Mouse (Mus musculus) E14TG2a.4 (cell line): ENCODE measurements at regions not wholly inside any gene's neighbourhood (a gene's known extent, or its start where the extent isn't known, plus 50 kb on each side); places are given as distances from the start of the nearest gene placed in this dataset.

Experiments used
- H3K27me3 ChIP-seq: 2 replicates; pipeline ENCODE4 v1.6.1; 2014; ENCODE audit warnings: low read length, control low read depth; ENCODE audit not compliant: insufficient read depth
- H3K36me3 ChIP-seq: 2 replicates; pipeline ENCODE4 v1.6.1; 2014; ENCODE audit warnings: low read length, control low read depth; ENCODE audit not compliant: insufficient read depth
- H3K4me1 ChIP-seq: replicated peaks from 2 replicates; pipeline ENCODE4 v1.6.1; 2014; ENCODE audit warnings: low read depth, low read length, control low read depth
- H3K4me3 ChIP-seq: replicated peaks from 2 replicates; pipeline ENCODE4 v1.5.1; 2014; ENCODE audit warnings: mild to moderate bottlenecking, low read length
- H3K9me3 ChIP-seq: 2 replicates; pipeline ENCODE4 v1.6.1; 2014; ENCODE audit warnings: low read length, control low read depth
- CTCF ChIP-seq: conservative IDR thresholded peaks from 2 replicates; pipeline ENCODE4 v1.5.1; 2014; ENCODE audit warnings: low read length
- NANOG ChIP-seq: IDR thresholded peaks from 2 replicates; pipeline ENCODE4 v1.6.1; 2014; ENCODE audit warnings: borderline replicate concordance, low read length, mixed read lengths
- POU5F1 ChIP-seq: IDR thresholded peaks from 2 replicates; pipeline ENCODE4 v1.6.1; 2014; ENCODE audit warnings: low read length, borderline replicate concordance

GRCm38 (mm10) chr13:100893871-100894270 lies 60.6 kb upstream of the Slc30a5 start:
- no peaks in the 10 kb centered on the region for H3K9me3 ChIP-seq
- 0 out of 2 replicates have a peak, but pooled peaks cover 2% of the 10 kb centered on the region for H3K4me1 ChIP-seq
- H3K36me3 ChIP-seq = no peaks in the 10 kb centered on the region
- TF ChIP-seq POU5F1 = no peak
- TF ChIP-seq NANOG = no peak
- no peak for TF ChIP-seq CTCF
- H3K4me3 ChIP-seq = no peak overlapping the region
- H3K27me3 ChIP-seq = peaks cover 17% of the 10 kb centered on the region

DNA sequence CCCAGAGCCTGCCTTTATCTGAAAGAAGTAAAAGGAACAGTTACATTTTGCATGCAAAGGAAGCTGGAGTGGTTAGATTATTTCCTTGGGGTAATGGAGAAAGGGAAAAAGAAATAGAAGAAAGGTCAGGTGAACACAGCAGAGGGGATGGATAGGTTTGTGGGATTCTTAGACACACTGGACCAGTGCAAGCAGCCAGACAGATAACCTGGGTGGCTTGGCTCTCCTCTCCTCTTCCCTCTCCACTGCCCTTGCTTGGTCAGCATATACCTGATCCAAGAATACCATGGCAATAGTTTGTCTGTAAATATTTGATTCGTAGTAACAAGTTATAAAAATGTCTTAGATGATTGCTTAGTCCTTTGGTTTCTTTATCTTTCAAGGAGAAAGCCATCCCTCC lies 59.9 kb upstream of the Slc30a5 start:
- H3K9me3 ChIP-seq = no peaks in the 10 kb centered on the region

GRCm38 (mm10) chr13:100892647-100893071 lies 59.4 kb upstream of the Slc30a5 start:
- TF ChIP-seq CTCF (no peak), NANOG (no peak), POU5F1 (no peak)
- H3K36me3 ChIP-seq = no peaks in the 10 kb centered on the region
- H3K27me3 ChIP-seq = peaks cover 17% of the 10 kb centered on the region
- no peaks in the 10 kb centered on the region for H3K9me3 ChIP-seq
- H3K4me3 ChIP-seq = no peak overlapping the region
- peaks cover 9% of the 10 kb centered on the region for H3K4me1 ChIP-seq

More for the DNA sequence above, 59.9 kb upstream of the Slc30a5 start:
- no peak overlapping the region for H3K4me3 ChIP-seq
- no peaks in the 10 kb centered on the region for H3K36me3 ChIP-seq
- no peak for TF ChIP-seq CTCF
- TF ChIP-seq NANOG = no peak
- TF ChIP-seq POU5F1 = no peak
- H3K27me3 ChIP-seq = peaks cover 17% of the 10 kb centered on the region
- H3K4me1 ChIP-seq = peaks cover 9% of the 10 kb centered on the region

- TF ChIP-seq POU5F1 (no peak), NANOG (no peak), CTCF (peak; percentile 100)
- Histone ChIP-seq H3K9me3 (no peaks in the 10 kb centered on the region), H3K36me3 (no peaks in the 10 kb centered on the region), H3K4me1 (peaks cover 9% of the 10 kb centered on the region), H3K27me3 (peaks cover 17% of the 10 kb centered on the region), H3K4me3 (no peak overlapping the region)
Measured at GRCm38 (mm10) chr13:100892204-100892603, 59.0 kb upstream of the Slc30a5 start.

GRCm38 (mm10) chr13:100890457-100890856 lies 57.2 kb upstream of the Slc30a5 start:
- Histone ChIP-seq H3K4me1 (peaks cover 9% of the 10 kb centered on the region), H3K4me3 (no peak overlapping the region), H3K27me3 (peaks cover 17% of the 10 kb centered on the region), H3K36me3 (no peaks in the 10 kb centered on the region), H3K9me3 (no peaks in the 10 kb centered on the region)
- TF ChIP-seq CTCF (no peak), NANOG (no peak), POU5F1 (no peak)

DNA sequence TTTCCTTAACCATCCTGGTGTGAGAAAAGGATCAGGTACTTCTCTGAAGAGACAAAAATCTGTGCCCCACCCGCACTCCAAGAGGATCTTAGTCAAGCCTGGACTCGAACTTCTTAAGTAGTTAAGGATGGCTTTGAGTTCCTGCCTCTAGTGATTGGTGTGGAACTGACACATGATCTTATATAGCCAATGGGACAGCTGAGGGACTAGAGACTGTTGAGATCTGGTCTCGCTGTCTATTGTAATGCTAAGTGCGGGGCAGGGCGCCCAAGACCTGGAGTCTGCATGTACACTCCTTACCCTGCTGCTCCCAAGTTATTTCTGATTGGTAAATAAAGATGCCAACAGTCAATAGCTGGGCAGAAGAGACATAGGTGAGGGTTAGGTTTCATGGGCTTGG lies 55.3 kb upstream of the Slc30a5 start:
- no peaks in the 10 kb centered on the region for H3K9me3 ChIP-seq
- peaks cover 9% of the 10 kb centered on the region for H3K4me1 ChIP-seq
- H3K27me3 ChIP-seq = peaks cover 11% of the 10 kb centered on the region
- TF ChIP-seq NANOG = no peak
- no peak for TF ChIP-seq CTCF
- TF ChIP-seq POU5F1 = no peak
- H3K4me3 ChIP-seq = no peak overlapping the region
- no peaks in the 10 kb centered on the region for H3K36me3 ChIP-seq

DNA sequence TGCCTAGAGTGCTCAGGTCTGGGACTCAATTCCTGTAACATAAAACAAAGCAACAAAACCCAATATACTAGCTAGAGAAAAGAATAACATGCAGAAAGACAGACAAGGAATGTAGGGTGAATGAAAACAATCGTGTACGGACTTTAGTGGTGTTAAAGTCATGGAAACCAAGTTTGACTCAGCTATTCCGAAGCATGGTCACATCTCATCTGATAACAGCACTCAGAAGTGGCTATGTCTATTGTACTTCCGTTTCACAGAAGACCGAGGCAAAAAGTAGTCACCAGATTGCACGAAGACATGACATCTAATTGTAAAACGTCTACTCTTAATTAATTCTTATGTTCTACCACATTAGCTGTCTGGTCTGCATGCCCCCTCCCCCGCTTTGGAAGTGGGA lies 50.5 kb upstream of the Slc30a5 start:
- TF ChIP-seq CTCF = no peak
- no peak for TF ChIP-seq POU5F1
- TF ChIP-seq NANOG = no peak
- Histone ChIP-seq H3K4me1 (peaks cover 6% of the 10 kb centered on the region), H3K9me3 (no peaks in the 10 kb centered on the region), H3K36me3 (no peaks in the 10 kb centered on the region), H3K4me3 (no peak overlapping the region), H3K27me3 (no peaks in the 10 kb centered on the region)
